Mouse (Mus musculus): ENCODE results near the gene Sdc4. TPM values are rescaled to one million over a fixed set of nuclear protein-coding genes. Genes with fewer than 3 reads are reported as not detected.

The Sdc4 gene
- polyA plus RNA-seq, 1 experiment from 2014 or later: 19.6 TPM

DNA sequence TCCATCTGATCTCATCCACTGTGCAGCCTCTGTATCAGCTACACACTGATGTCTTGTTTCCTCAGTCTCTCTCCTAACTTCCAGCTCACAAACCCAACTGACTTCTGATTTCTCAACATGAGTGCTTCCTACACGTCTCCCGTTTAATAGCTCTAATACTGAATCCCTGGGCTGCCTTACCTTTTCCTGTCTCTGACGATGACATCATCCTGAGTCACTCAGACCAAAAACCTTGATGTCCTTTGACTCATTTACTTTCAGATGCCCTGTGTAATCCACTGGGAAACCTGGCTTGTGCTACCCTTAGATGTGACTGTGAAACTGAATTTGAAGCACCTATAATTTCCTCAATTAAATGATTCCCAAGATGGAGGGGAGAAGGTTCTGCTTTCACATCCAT, 60.7 kb downstream of the Sdc4 start:
- no peak overlapping the region for H3K4me3 ChIP-seq
- no peak for DNase-seq (ENCODE audit: extremely low spot score, low spot score)
- 90% methylated on average over 3 of the region's 3 CpGs for WGBS
- H3K4me1 ChIP-seq: peaks cover 17% of the 10 kb centered on the region
- H3K36me3 ChIP-seq (replicated peaks): no peaks in the 10 kb centered on the region
- peaks cover 25% of the 10 kb centered on the region for H3K27me3 ChIP-seq (ENCODE audit: poor library complexity, severe bottlenecking)
- H3K9me3 ChIP-seq: no peaks in the 10 kb centered on the region
- H3K27ac ChIP-seq: no peak overlapping the region

DNA sequence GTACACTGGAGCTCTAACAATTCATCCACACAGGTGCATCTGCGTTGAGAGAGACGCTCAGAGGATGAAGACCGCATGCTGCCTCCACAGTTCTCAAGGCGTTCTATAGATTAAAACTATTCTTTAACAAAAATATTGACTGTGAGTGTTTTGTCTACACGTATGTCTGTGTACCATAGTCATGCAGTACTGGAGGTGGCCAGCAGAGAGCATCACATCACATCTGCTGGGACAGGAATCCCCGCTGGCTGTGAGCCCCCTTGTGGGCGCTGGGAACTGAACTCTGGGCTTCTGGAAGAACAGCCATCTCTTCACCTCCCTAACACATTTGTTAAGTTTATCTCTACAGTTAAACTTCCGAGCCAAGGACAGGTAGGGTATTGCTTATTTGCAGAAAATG, 62.0 kb downstream of the Sdc4 start:
- Histone ChIP-seq H3K27me3 (ENCODE audit: poor library complexity, severe bottlenecking) (peaks cover 12% of the 10 kb centered on the region), H3K36me3 (replicated peaks) (no peaks in the 10 kb centered on the region), H3K4me3 (no peak overlapping the region), H3K27ac (no peak overlapping the region), H3K4me1 (peaks cover 13% of the 10 kb centered on the region), H3K9me3 (no peaks in the 10 kb centered on the region)
- DNase-seq (ENCODE audit: extremely low spot score, low spot score): no peak
- 73% methylated on average over 8 of the region's 8 CpGs for WGBS

DNA sequence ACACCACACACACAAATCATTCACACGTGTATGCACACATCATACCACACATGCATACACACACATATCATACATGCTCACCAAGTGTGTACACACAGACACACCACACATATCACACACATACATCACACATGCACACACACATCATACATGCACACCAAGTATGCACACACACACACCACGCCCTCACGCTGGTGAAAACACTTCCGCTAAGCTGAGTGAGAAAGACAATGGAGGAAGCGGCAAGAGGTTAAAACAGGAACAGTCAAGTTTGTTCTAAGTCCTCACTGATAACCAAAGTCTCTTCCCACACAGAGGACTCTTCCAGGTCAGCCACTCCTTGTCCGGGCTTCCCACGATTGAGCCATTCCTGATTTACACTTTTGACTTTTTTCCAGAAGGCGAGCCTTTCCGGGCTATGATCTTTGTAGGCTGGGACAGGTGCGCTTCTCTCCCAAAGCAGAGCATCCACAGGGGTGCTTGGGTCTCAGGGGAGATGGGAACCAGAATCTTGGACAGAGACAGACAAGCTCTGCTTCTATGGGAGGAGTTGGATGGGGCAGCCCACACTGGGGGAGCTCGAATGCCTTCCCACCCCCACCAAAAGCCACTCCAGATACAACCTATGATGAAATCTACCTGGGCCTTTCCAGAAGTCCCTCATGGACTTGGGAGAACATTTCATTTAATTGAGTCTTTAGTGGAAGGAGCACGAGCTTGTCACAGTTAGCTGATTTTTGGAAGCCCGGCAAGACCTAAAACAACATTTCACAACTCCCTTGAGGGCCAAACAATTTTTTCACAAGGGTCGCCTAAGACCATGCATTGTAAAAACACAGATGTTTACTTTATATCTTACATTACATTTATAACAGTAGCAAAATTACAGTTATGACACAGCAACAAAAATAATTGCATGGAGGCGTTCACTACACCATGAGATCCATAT, 65.9 kb downstream of the Sdc4 start:
- H3K36me3 ChIP-seq (replicated peaks): no peaks in the 10 kb centered on the region
- no peaks in the 10 kb centered on the region for H3K27me3 ChIP-seq (ENCODE audit: poor library complexity, severe bottlenecking)
- no peak for DNase-seq (ENCODE audit: extremely low spot score, low spot score)
- H3K4me3 ChIP-seq: no peak overlapping the region
- 92% methylated on average over 15 of the region's 15 CpGs for WGBS
- no peaks in the 10 kb centered on the region for H3K9me3 ChIP-seq
- no peaks in the 10 kb centered on the region for H3K4me1 ChIP-seq
- no peak overlapping the region for H3K27ac ChIP-seq

Other genes with a start within 250 kb of the Sdc4 start
- gene Wfdc15a, start 243.8 kb downstream of the Sdc4 start, polyA plus RNA-seq (2016; fragmentation: Nextera tagmentation; extraction: Ambion mirVana): not detected in 2 replicates
- not detected in 2 replicates for gene Wfdc15b, start 222.2 kb downstream of the Sdc4 start, polyA plus RNA-seq (2016; fragmentation: Nextera tagmentation; extraction: Ambion mirVana)
- gene Svs2, start 205.4 kb downstream of the Sdc4 start, polyA plus RNA-seq (2016; fragmentation: Nextera tagmentation; extraction: Ambion mirVana): not detected in 2 replicates
- gene Svs3b, start 187.2 kb downstream of the Sdc4 start, polyA plus RNA-seq (2016; fragmentation: Nextera tagmentation; extraction: Ambion mirVana): not detected in 2 replicates
- not detected in 2 replicates for gene Svs4, start 165.4 kb downstream of the Sdc4 start, polyA plus RNA-seq (2016; fragmentation: Nextera tagmentation; extraction: Ambion mirVana)
- gene Svs3a, start 154.6 kb downstream of the Sdc4 start, polyA plus RNA-seq (2016; fragmentation: Nextera tagmentation; extraction: Ambion mirVana): not detected in 2 replicates
- not detected in 2 replicates for gene Svs6, start 127.1 kb downstream of the Sdc4 start, polyA plus RNA-seq (2016; fragmentation: Nextera tagmentation; extraction: Ambion mirVana)
- not detected in 2 replicates for gene Svs5, start 111.1 kb downstream of the Sdc4 start, polyA plus RNA-seq (2016; fragmentation: Nextera tagmentation; extraction: Ambion mirVana)
- 0.22 and 0.36 TPM in 2 replicates for gene Slpi, start 54.8 kb downstream of the Sdc4 start, polyA plus RNA-seq (2016; fragmentation: Nextera tagmentation; extraction: Ambion mirVana)
- gene Rbpjl, start 40.7 kb downstream of the Sdc4 start, polyA plus RNA-seq (2016; fragmentation: Nextera tagmentation; extraction: Ambion mirVana): not detected in 2 replicates
- not detected in 2 replicates for gene Matn4, start 38.7 kb downstream of the Sdc4 start, polyA plus RNA-seq (2016; fragmentation: Nextera tagmentation; extraction: Ambion mirVana)
- 57.9 and 59.5 TPM in 2 replicates for gene Sys1, start 13.1 kb upstream of the Sdc4 start, polyA plus RNA-seq (2016; fragmentation: Nextera tagmentation; extraction: Ambion mirVana)
- 2.0 and 3.0 TPM in 2 replicates for gene Gm20458, start 17.1 kb upstream of the Sdc4 start, polyA plus RNA-seq (2016; fragmentation: Nextera tagmentation; extraction: Ambion mirVana)
- not detected in 2 replicates for gene Trp53tg5, start 29.8 kb upstream of the Sdc4 start, polyA plus RNA-seq (2016; fragmentation: Nextera tagmentation; extraction: Ambion mirVana)
- gene Dbndd2, start 42.2 kb upstream of the Sdc4 start, polyA plus RNA-seq (2016; fragmentation: Nextera tagmentation; extraction: Ambion mirVana): 3.1 and 4.8 TPM in 2 replicates
- 38.5 and 42.0 TPM in 2 replicates for gene Pigt, start 53.6 kb upstream of the Sdc4 start, polyA plus RNA-seq (2016; fragmentation: Nextera tagmentation; extraction: Ambion mirVana)
- gene Wfdc2, start 118.5 kb upstream of the Sdc4 start, polyA plus RNA-seq (2016; fragmentation: Nextera tagmentation; extraction: Ambion mirVana): 57.8 and 71.3 TPM in 2 replicates
- gene Spint3, start 129.6 kb upstream of the Sdc4 start, polyA plus RNA-seq (2016; fragmentation: Nextera tagmentation; extraction: Ambion mirVana): not detected in 2 replicates
- gene Wfdc6a, start 141.6 kb upstream of the Sdc4 start, polyA plus RNA-seq (2016; fragmentation: Nextera tagmentation; extraction: Ambion mirVana): not detected in 2 replicates
- not detected in 2 replicates for gene Eppin, start 149.7 kb upstream of the Sdc4 start, polyA plus RNA-seq (2016; fragmentation: Nextera tagmentation; extraction: Ambion mirVana)
- not detected in 2 replicates for gene Wfdc6b, start 169.6 kb upstream of the Sdc4 start, polyA plus RNA-seq (2016; fragmentation: Nextera tagmentation; extraction: Ambion mirVana)
- gene Wfdc8, start 169.7 kb upstream of the Sdc4 start, polyA plus RNA-seq (2016; fragmentation: Nextera tagmentation; extraction: Ambion mirVana): not detected in 2 replicates
- gene Wfdc16, start 194.9 kb upstream of the Sdc4 start, polyA plus RNA-seq (2016; fragmentation: Nextera tagmentation; extraction: Ambion mirVana): not detected in 2 replicates
- gene Wfdc10, start 212.2 kb upstream of the Sdc4 start, polyA plus RNA-seq (2016; fragmentation: Nextera tagmentation; extraction: Ambion mirVana): not detected in 2 replicates
- gene Wfdc9, start 212.7 kb upstream of the Sdc4 start, polyA plus RNA-seq (2016; fragmentation: Nextera tagmentation; extraction: Ambion mirVana): not detected in 2 replicates
- gene Wfdc11, start 230.2 kb upstream of the Sdc4 start, polyA plus RNA-seq (2016; fragmentation: Nextera tagmentation; extraction: Ambion mirVana): not detected in 2 replicates
- not detected in 2 replicates for gene Wfdc13, start 241.2 kb upstream of the Sdc4 start, polyA plus RNA-seq (2016; fragmentation: Nextera tagmentation; extraction: Ambion mirVana)